Mouse (Mus musculus): Measurements from ENCODE around the gene Pex14. TPM values are rescaled to one million over a fixed set of nuclear protein-coding genes. Genes with fewer than 3 reads are reported as not detected.

The Pex14 gene
- polyA plus RNA-seq, 1 experiment from 2014 or later = 49.4 TPM

DNA sequence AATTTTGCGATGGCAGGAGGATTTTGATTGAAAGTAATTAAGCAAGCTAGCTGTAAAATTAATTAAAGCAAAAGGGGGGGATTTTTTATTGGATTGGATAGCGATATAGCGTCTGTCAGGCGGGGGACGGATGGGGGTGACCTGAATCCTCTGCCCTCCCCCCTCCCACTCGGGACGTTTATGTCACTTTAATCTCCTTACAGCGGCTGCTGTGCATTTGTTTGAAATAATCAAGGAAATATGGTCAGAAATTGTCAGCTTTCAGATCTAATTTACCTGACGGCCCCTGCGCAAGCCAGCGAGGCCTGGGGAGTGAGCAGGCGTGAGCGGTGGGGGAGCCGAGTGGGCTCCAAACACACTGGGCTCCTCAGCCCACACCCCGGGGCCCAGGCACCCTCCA, 183.8 kb downstream of the Pex14 start:
- H3K27ac ChIP-seq = peak overlapping the region; percentile 74; the same call in 1 of the 2 replicates
- ATAC-seq (ENCODE audit: low FRiP score) = no peak
- no peaks in the 10 kb centered on the region for H3K36me3 ChIP-seq
- H3K9me3 ChIP-seq (replicated peaks) = no peaks in the 10 kb centered on the region
- 57% methylated on average over 15 of the region's 15 CpGs for WGBS
- H3K4me3 ChIP-seq = no peak overlapping the region
- H3K27me3 ChIP-seq = peaks cover 69% of the 10 kb centered on the region
- no peak overlapping the region for H3K9ac ChIP-seq
- no peak overlapping the region for H3K4me2 ChIP-seq (replicated peaks)
- H3K4me1 ChIP-seq = peaks cover 78% of the 10 kb centered on the region

DNA sequence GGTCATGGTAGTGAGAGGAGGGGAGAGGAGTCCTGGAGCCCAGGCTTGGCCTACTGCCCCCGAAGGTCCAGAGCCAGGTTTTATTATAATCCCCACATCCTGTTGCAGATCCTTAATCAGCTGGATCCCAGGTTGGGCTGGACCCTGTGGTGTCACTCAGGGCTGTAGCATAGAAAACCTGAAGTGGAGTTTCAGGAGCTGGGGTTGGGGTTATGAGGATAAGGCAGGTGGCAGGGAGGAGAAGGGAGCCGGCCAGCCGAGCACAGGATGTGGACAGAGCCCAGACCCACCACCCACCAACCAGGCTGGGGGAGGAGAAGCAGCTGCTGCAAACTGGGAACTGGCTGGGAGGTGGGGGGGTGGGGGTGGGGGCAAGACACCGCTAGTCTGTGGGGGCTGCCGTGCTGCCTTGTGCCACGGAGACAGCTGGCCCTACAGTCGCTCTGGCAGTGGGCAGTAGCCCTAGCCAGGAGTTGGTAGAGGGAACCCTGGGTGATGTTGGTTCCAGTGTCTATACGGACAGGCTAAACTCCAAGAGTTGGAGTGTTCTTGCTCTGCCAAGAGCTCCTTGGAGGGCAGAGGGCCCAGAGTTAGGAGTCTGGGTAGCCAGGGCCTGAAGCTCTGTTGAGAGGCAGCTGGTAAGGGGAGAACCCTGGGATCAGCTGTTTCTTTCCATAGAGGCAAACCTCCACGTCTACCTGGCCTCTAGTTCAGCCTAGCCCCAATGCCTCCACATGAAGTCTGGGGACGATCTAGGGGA, 184.6 kb downstream of the Pex14 start:
- no peaks in the 10 kb centered on the region for H3K9me3 ChIP-seq (replicated peaks)
- H3K27me3 ChIP-seq = peaks cover 65% of the 10 kb centered on the region
- ATAC-seq (ENCODE audit: low FRiP score) = peak; percentile 78
- H3K36me3 ChIP-seq = no peaks in the 10 kb centered on the region
- H3K4me2 ChIP-seq (replicated peaks) = 0 out of 2 replicates have a peak overlapping the region, but pooled peaks have one; percentile 13
- H3K4me3 ChIP-seq = no peak overlapping the region
- H3K27ac ChIP-seq = peak overlapping the region; percentile 74
- no peak overlapping the region for H3K9ac ChIP-seq
- H3K4me1 ChIP-seq = peaks cover 77% of the 10 kb centered on the region
- WGBS = 43% methylated on average over 10 of the region's 10 CpGs

DNA sequence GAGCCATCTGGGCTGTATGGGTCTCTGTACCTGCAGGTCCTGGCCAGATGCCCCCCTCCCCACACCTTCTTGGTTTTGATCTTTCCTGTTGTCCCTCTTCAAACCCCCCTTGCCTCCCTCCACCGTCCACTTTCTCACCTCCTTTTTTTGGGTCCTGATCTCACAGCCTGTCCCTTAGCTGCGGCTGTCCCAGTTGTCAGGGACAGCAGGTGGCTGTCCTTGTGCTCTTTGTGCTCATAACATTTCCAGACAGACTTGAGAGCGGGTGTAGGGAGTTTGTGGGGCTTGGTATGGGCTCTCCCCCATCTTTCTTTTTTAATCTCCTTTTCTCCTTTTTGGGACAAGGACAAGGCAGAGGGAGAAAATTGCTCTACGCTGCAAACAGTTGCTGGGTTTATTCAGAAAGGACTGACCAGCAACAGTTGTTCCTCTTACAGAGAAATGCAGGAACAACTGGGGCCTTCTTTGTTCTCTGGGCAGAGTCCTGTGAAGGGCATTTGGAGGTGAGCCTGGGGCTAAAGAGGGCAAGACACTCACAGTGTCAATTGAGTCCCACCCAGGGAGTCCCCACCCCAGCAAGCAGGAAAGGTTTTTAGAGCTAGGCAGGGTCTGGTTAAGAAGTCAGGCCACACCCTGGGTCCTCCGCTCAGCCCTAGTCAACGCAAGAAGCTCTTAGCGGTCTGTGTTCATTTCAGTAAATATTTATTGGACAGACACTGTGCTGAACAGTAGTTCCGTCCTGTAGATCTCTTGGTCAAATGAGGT, 186.7 kb downstream of the Pex14 start:
- peaks cover 51% of the 10 kb centered on the region for H3K27me3 ChIP-seq
- no peak overlapping the region for H3K27ac ChIP-seq
- no peak overlapping the region for H3K9ac ChIP-seq
- H3K9me3 ChIP-seq (replicated peaks) = no peaks in the 10 kb centered on the region
- no peak overlapping the region for H3K4me3 ChIP-seq
- no peaks in the 10 kb centered on the region for H3K36me3 ChIP-seq
- peaks cover 76% of the 10 kb centered on the region for H3K4me1 ChIP-seq
- 56% methylated on average over 8 of the region's 8 CpGs for WGBS
- ATAC-seq (ENCODE audit: low FRiP score) = no peak
- H3K4me2 ChIP-seq (replicated peaks) = no peak overlapping the region

DNA sequence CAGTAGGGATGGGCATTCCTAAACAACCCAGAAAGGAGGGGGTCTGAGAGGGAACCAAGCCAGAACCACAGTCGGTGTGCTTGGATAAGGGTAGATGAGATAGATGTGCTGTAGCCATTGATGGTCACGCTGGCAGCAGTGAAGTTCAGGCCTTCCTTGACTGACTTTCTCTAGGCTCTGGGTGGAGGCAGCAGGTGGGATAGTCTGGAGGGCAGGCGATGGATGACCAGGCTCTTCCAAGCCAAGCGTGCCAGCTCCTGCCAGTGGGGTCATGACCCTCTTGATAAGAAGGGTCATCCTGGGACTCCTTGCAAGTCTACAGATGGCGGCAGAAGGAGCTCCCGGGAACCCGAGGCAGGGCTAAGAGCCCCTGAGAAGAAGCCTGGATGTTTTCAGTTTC, 187.5 kb downstream of the Pex14 start:
- peaks cover 50% of the 10 kb centered on the region for H3K27me3 ChIP-seq
- H3K27ac ChIP-seq = no peak overlapping the region
- H3K9me3 ChIP-seq (replicated peaks) = no peaks in the 10 kb centered on the region
- no peak for ATAC-seq (ENCODE audit: low FRiP score)
- H3K36me3 ChIP-seq = no peaks in the 10 kb centered on the region
- H3K4me3 ChIP-seq = no peak overlapping the region
- peaks cover 79% of the 10 kb centered on the region for H3K4me1 ChIP-seq
- 50% methylated on average over 7 of the region's 7 CpGs for WGBS
- H3K9ac ChIP-seq = no peak overlapping the region
- H3K4me2 ChIP-seq (replicated peaks) = no peak overlapping the region

Other genes with a start within 250 kb of the Pex14 start
- 30.2 and 30.6 TPM in 2 replicates for gene Dffa, start 4.3 kb upstream of the Pex14 start, polyA plus RNA-seq (2016; fragmentation: Nextera tagmentation; extraction: Ambion mirVana)
- gene Cort, start 26.9 kb upstream of the Pex14 start, polyA plus RNA-seq (2016; fragmentation: Nextera tagmentation; extraction: Ambion mirVana) = 0.34 and 0.36 TPM in 2 replicates
- 32.4 and 32.9 TPM in 2 replicates for gene Cenps, start 37.8 kb upstream of the Pex14 start, polyA plus RNA-seq (2016; fragmentation: Nextera tagmentation; extraction: Ambion mirVana)
- gene Pgd, start 66.9 kb upstream of the Pex14 start, polyA plus RNA-seq (2016; fragmentation: Nextera tagmentation; extraction: Ambion mirVana) = 116 and 123 TPM in 2 replicates
- gene Kif1b, start 207.8 kb upstream of the Pex14 start, polyA plus RNA-seq (2016; fragmentation: Nextera tagmentation; extraction: Ambion mirVana) = 139 and 140 TPM in 2 replicates

Measured in hindbrain, embryonic 12.5 days (tissue).